Mouse (Mus musculus) olfactory bulb, adult 2 months (tissue): ENCODE data around the gene Vpreb1.

ENCODE experiments used
- CTCF ChIP-seq: fragments of 200-500 bp; IDR thresholded peaks from 2 replicates; pipeline ENCODE4 v1.5.1; 2012; ENCODE audit warnings: low read depth, mild to moderate bottlenecking, low read length, moderate library complexity; ENCODE audit not compliant: insufficient read depth
- POLR2A ChIP-seq: fragments of 200-500 bp; IDR thresholded peaks from 2 replicates; pipeline ENCODE4 v1.6.1; 2012; ENCODE audit warnings: mild to moderate bottlenecking, low read depth, low read length, moderate library complexity; ENCODE audit not compliant: insufficient read depth

DNA sequence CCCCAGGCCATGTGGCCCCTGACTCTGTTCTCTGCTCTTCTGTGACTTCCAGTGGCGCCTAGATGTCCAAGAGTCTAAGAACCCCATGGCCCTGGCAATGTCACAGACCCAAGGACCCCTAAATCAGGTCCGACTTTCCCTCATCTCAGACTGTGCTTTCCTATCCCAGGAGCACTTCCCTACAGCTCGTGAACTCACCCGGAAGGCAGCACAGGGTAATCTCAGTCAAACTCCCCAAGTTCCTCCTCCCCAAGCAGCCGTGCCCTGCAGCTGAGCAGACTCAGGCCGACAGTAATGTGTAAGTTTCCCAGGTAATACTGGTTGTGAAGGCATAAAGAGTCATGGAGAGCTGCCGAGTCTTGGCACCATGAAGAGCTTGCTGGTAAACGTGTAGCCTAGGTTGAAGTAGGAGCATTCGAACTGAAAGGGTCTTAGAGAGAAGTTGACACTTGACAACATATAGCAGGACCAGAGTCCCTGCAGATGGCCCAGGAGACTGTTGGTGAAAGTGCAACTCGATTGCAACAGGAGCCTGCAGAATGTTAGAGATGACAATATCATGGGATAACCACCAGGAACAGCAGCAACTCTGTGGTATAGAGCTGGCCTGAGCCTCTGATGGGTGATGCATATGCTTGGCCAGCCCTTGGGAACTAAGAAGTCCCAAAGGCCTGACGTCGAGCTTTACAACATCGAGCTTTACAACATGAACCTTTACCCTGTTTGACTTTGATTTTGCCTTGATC lies 13.7 kb downstream of the Vpreb1 start:
- no peak for TF ChIP-seq POLR2A
- no peak for TF ChIP-seq CTCF
